Mouse (Mus musculus) bone marrow macrophage, adult 2 months (primary cell): ENCODE results near the gene Cped1.

Source experiments
- CTCF ChIP-seq: IDR thresholded peaks from 2 replicates; pipeline ENCODE4 v1.5.1; 2012; ENCODE audit warnings: low read depth, mild to moderate bottlenecking, low read length, moderate library complexity
- POLR2A ChIP-seq: IDR thresholded peaks from 2 replicates; pipeline ENCODE4 v1.6.1; 2012; ENCODE audit warnings: mild to moderate bottlenecking, low read depth, low read length, borderline replicate concordance

GRCm38 (mm10) chr6:22000086-22000485 is 14.4 kb downstream of the Cped1 start:
- no peak for TF ChIP-seq CTCF
- TF ChIP-seq POLR2A: no peak
